Mouse (Mus musculus) kidney, embryonic 15.5 days (tissue): ENCODE measurements around the gene Zswim3. TPM values are rescaled to one million over a fixed set of nuclear protein-coding genes. Genes with fewer than 3 reads are reported as not detected.
"Not testable (repeated sequence)": the region's sequence is repeated elsewhere in the genome, so short reads cannot be mapped to it uniquely, and the experiment has no call there.

ENCODE experiments used
- ATAC-seq: fragments of 200-750 bp; cut with Nextera tagmentation; replicated peaks from 2 replicates; pipeline ENCODE4 v1.8.0; 2017; ENCODE audit warnings: moderate TSS enrichment; ENCODE audit not compliant: low FRiP score
- H3K27ac ChIP-seq: fragments of 300-500 bp; sonication (generic); 2 replicates; pipeline ENCODE4 v1.5.1; 2015; ENCODE audit warnings: mild to moderate bottlenecking, inconsistent platforms
- H3K27me3 ChIP-seq: fragments of 300-500 bp; sonication (generic); 2 replicates; pipeline ENCODE4 v1.6.1; 2015; ENCODE audit warnings: inconsistent platforms
- H3K36me3 ChIP-seq: fragments of 300-500 bp; sonication (generic); 2 replicates; pipeline ENCODE4 v1.6.1; 2015; ENCODE audit warnings: inconsistent platforms
- H3K4me1 ChIP-seq: fragments of 300-500 bp; sonication (generic); 2 replicates; pipeline ENCODE4 v1.6.1; 2015; ENCODE audit warnings: inconsistent platforms
- H3K4me2 ChIP-seq: fragments of 300-500 bp; sonication (generic); 2 replicates; pipeline ENCODE4 v1.6.1; 2015; ENCODE audit warnings: moderate library complexity, mild to moderate bottlenecking, inconsistent platforms
- H3K4me3 ChIP-seq: fragments of 300-500 bp; sonication (generic); replicated peaks from 2 replicates; pipeline ENCODE4 v1.5.1; 2015; ENCODE audit warnings: mild to moderate bottlenecking, inconsistent platforms
- H3K9ac ChIP-seq: fragments of 300-500 bp; sonication (generic); 2 replicates; pipeline ENCODE4 v1.6.1; 2015; ENCODE audit warnings: mild to moderate bottlenecking, inconsistent platforms
- H3K9me3 ChIP-seq: fragments of 300-500 bp; sonication (generic); replicated peaks from 2 replicates; pipeline ENCODE4 v1.6.1; 2016; ENCODE audit warnings: inconsistent platforms
- WGBS: fragments of 180-500 bp; shearing (Covaris S2); methylation state at CpG from one replicate; pipeline ENCODE4 v1.1.7; 2015; ENCODE audit warnings: mixed read lengths; 5-methylcytosine and 5-hydroxymethylcytosine counted together
- polyA plus RNA-seq: library from polyadenylated mRNA; unstranded; fragments of >200 nt; fragmentation: Nextera tagmentation; extraction: Ambion mirVana; gene quantifications from 2 replicates; pipeline ENCODE4 v1.2.1, GENCODE M21; 2015

Zswim3 gene
- polyA plus RNA-seq, 1 experiment from 2014 or later = 9.2 TPM

- Histone ChIP-seq H3K36me3 (peaks cover 90% of the 10 kb centered on the region), H3K9ac (no peak overlapping the region), H3K27me3 (no peaks in the 10 kb centered on the region), H3K27ac (no peak overlapping the region), H3K9me3 (no peaks in the 10 kb centered on the region), H3K4me2 (no peak overlapping the region), H3K4me1 (no peaks in the 10 kb centered on the region), H3K4me3 (no peak overlapping the region)
- peak; percentile 44; the same call in 1 of the 2 replicates for ATAC-seq
- 35% methylated on average over 5 of the region's 5 CpGs for WGBS
Observed at GRCm38 (mm10) chr2:164794293-164794692, 10.6 kb upstream of the Zswim3 start.

DNA sequence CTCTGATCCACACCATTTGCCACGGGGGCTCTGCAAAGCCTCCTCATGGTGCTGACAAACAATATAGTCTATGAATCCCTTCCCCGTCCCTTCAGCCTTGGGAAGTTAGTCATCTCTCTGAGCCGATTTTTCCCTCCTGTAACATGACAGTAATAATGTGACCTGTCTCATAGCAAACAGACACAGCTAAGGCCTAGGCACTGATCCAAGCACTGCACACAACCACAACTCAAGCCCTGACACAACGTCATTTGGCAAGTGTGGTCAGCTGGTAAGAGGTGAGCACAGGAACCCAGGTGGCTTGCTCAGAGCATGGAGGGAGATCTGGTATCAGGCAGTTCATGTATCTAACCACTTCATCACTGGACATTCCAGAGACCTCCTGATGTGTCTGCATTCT lies 9.0 kb upstream of the Zswim3 start:
- no peak overlapping the region for H3K4me2 ChIP-seq
- H3K27ac ChIP-seq = no peak overlapping the region
- no peak for ATAC-seq
- no peaks in the 10 kb centered on the region for H3K4me1 ChIP-seq
- H3K9me3 ChIP-seq = no peaks in the 10 kb centered on the region
- H3K27me3 ChIP-seq = no peaks in the 10 kb centered on the region
- H3K4me3 ChIP-seq = no peak overlapping the region
- 77% methylated on average over 4 of the region's 4 CpGs for WGBS
- H3K36me3 ChIP-seq = peaks cover 88% of the 10 kb centered on the region
- H3K9ac ChIP-seq = no peak overlapping the region

- H3K9me3 ChIP-seq, H3K4me2 ChIP-seq, H3K9ac ChIP-seq, H3K4me3 ChIP-seq, H3K27me3 ChIP-seq, ATAC-seq, H3K4me1 ChIP-seq, H3K27ac ChIP-seq: not testable (repeated sequence)
- peaks cover 82% of the 10 kb centered on the region for H3K36me3 ChIP-seq
- WGBS = 84% methylated on average over 6 of the region's 6 CpGs
Observed at GRCm38 (mm10) chr2:164798554-164798953, 6.3 kb upstream of the Zswim3 start.

GRCm38 (mm10) chr2:164800252-164801004 lies 4.5 kb upstream of the Zswim3 start:
- no peak overlapping the region for H3K9ac ChIP-seq
- H3K4me3 ChIP-seq = no peak overlapping the region
- H3K27me3 ChIP-seq = no peaks in the 10 kb centered on the region
- H3K36me3 ChIP-seq = peaks cover 70% of the 10 kb centered on the region
- peaks cover 20% of the 10 kb centered on the region for H3K4me1 ChIP-seq
- 85% methylated on average over 13 of the region's 13 CpGs for WGBS
- ATAC-seq = no peak
- H3K4me2 ChIP-seq = no peak overlapping the region
- no peak overlapping the region for H3K27ac ChIP-seq
- H3K9me3 ChIP-seq = no peaks in the 10 kb centered on the region

- ATAC-seq = no peak
- Histone ChIP-seq H3K4me1 (peaks cover 32% of the 10 kb centered on the region), H3K4me2 (peak overlapping the region; percentile 69), H3K9ac (peak overlapping the region; percentile 79), H3K4me3 (peak overlapping the region; percentile 93), H3K27me3 (no peaks in the 10 kb centered on the region), H3K27ac (no peak overlapping the region), H3K9me3 (no peaks in the 10 kb centered on the region), H3K36me3 (peaks cover 41% of the 10 kb centered on the region)
- WGBS = 87% methylated on average over 16 of the region's 16 CpGs
Observed at GRCm38 (mm10) chr2:164803201-164803920, 1.5 kb upstream of the Zswim3 start.

GRCm38 (mm10) chr2:164803921-164804313 lies 981 bp upstream of the Zswim3 start:
- Histone ChIP-seq H3K4me3 (peak overlapping the region; percentile 93), H3K27me3 (no peaks in the 10 kb centered on the region), H3K9me3 (no peaks in the 10 kb centered on the region), H3K36me3 (peaks cover 41% of the 10 kb centered on the region), H3K4me2 (peak overlapping the region; percentile 69), H3K4me1 (peaks cover 32% of the 10 kb centered on the region), H3K27ac (peak overlapping the region; percentile 91; the same call in 1 of the 2 replicates), H3K9ac (peak overlapping the region; percentile 79)
- WGBS = 55% methylated on average over 1 of the region's 1 CpGs
- no peak for ATAC-seq

DNA sequence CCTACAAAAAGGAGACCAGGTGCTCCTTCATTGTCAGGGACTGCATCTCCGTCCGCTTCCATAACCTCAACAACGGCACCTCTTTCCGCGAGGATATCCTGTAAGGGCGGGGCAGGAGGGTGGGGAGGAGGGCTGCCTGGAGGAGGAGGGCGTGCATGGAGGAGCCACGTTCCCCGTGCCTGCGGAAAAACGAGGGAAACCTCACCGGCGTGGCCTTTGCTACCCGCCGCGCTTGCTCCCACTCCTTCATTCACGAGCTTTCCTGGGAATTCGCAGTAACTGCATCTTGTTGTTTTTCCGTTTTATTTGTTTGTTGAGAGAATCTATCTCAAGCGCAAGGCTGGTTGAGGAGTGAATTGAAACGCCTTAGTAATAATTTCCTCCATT lies 427 bp downstream of the Zswim3 start:
- peaks cover 32% of the 10 kb centered on the region for H3K4me1 ChIP-seq
- peaks cover 31% of the 10 kb centered on the region for H3K36me3 ChIP-seq
- ATAC-seq = peak; percentile 73
- H3K4me3 ChIP-seq = peak overlapping the region; percentile 93
- peak overlapping the region; percentile 70 for H3K9ac ChIP-seq
- H3K27ac ChIP-seq = peak overlapping the region; percentile 91
- H3K9me3 ChIP-seq = no peaks in the 10 kb centered on the region
- H3K27me3 ChIP-seq = no peaks in the 10 kb centered on the region
- peak overlapping the region; percentile 89 for H3K4me2 ChIP-seq
- 1% methylated on average over 21 of the region's 21 CpGs for WGBS

DNA sequence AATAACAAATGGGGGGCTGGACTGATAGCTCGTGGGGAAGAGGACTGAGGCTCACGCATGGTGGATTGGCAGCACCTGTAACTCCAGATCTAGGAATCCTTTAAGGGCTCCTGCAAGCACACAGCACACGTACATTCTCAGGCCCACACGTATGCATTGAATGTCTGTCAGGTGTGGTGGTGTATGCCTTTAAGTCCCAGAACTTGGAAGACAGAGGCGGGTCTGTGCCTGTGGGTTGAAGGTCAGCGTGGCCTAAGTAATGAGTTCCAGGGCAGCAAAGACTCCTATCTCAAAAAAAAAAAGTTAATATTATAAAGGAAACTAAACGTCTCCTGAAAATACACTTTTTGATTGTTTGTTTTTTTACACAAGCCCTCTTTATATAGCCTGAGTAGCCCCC lies 1.7 kb downstream of the Zswim3 start:
- no peak overlapping the region for H3K27ac ChIP-seq
- ATAC-seq = no peak
- H3K9ac ChIP-seq = no peak overlapping the region
- H3K36me3 ChIP-seq = peaks cover 23% of the 10 kb centered on the region
- H3K4me1 ChIP-seq = peaks cover 32% of the 10 kb centered on the region
- H3K9me3 ChIP-seq = no peaks in the 10 kb centered on the region
- no peak overlapping the region for H3K4me2 ChIP-seq
- H3K27me3 ChIP-seq = no peaks in the 10 kb centered on the region
- 81% methylated on average over 7 of the region's 7 CpGs for WGBS
- H3K4me3 ChIP-seq = no peak overlapping the region

DNA sequence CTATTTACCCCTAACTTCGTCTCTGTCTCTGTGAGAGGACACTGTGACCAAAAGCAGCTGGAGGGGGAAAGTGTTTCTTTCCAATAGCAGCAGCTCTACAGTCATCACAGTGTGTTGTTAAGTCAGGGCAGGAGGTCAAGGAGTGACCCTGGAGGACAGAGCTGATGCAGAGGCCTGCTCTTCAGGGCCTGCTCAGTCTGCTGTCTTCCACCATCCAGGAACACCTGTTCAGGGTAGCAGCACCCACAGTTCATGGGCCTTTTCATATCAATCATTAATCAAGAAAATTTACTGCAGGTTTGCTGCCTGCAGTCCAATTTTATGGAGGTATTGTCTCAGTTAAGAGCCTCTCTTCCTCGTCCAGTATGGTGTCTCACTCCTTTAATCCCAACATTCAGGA lies 8.7 kb downstream of the Zswim3 start:
- H3K27ac ChIP-seq = no peak overlapping the region
- no peak for ATAC-seq
- H3K27me3 ChIP-seq = no peaks in the 10 kb centered on the region
- no peaks in the 10 kb centered on the region for H3K9me3 ChIP-seq
- peaks cover 7% of the 10 kb centered on the region for H3K4me1 ChIP-seq
- WGBS = 40% methylated on average over 2 of the region's 2 CpGs
- no peak overlapping the region for H3K4me2 ChIP-seq
- H3K4me3 ChIP-seq = no peak overlapping the region
- no peak overlapping the region for H3K9ac ChIP-seq
- H3K36me3 ChIP-seq = peaks cover 13% of the 10 kb centered on the region; the same call in 1 of the 2 replicates

- 87% methylated on average over 5 of the region's 5 CpGs for WGBS
- H3K36me3 ChIP-seq = peaks cover 11% of the 10 kb centered on the region; the same call in 1 of the 2 replicates
- no peak for ATAC-seq
Observed at GRCm38 (mm10) chr2:164815348-164815747, 10.4 kb downstream of the Zswim3 start.

DNA sequence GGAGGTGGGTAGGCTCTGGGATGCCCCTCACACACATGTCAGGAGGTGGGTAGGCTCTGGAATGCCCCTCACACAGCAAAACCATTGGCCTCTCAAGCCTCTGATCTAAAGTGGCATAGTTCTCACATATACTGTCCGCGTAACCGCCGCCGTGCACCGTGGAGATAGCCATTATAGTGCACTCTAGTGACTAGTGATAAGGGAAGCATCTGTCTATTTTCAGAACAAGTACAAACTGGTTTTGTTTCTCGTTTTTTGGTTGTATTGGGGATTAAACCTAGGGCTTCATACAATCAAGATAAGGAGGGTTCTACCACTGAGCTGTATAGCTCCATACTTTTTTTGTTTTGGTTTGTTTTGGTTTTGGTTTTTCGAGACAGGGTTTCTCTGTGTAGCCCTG lies 10.9 kb downstream of the Zswim3 start:
- no peaks in the 10 kb centered on the region for H3K27me3 ChIP-seq
- peaks cover 11% of the 10 kb centered on the region for H3K36me3 ChIP-seq
- 91% methylated on average over 8 of the region's 8 CpGs for WGBS
- H3K9ac ChIP-seq = no peak overlapping the region
- no peak overlapping the region for H3K4me2 ChIP-seq
- peaks cover 7% of the 10 kb centered on the region for H3K4me1 ChIP-seq
- H3K27ac ChIP-seq = no peak overlapping the region
- no peak for ATAC-seq
- no peaks in the 10 kb centered on the region for H3K9me3 ChIP-seq
- no peak overlapping the region for H3K4me3 ChIP-seq

More at GRCm38 (mm10) chr2:164815348-164815747, 10.4 kb downstream of the Zswim3 start:
- Histone ChIP-seq H3K4me1 (peaks cover 7% of the 10 kb centered on the region), H3K27me3 (no peaks in the 10 kb centered on the region), H3K9ac (no peak overlapping the region), H3K4me2 (no peak overlapping the region), H3K9me3 (no peaks in the 10 kb centered on the region), H3K27ac (no peak overlapping the region), H3K4me3 (no peak overlapping the region)

GRCm38 (mm10) chr2:164817206-164817605 lies 12.3 kb downstream of the Zswim3 start:
- no peaks in the 10 kb centered on the region for H3K27me3 ChIP-seq
- ATAC-seq = no peak
- no peaks in the 10 kb centered on the region for H3K9me3 ChIP-seq
- H3K4me2 ChIP-seq = no peak overlapping the region
- WGBS = 83% methylated on average over 6 of the region's 6 CpGs
- no peak overlapping the region for H3K9ac ChIP-seq
- no peak overlapping the region for H3K27ac ChIP-seq
- H3K36me3 ChIP-seq = peaks cover 21% of the 10 kb centered on the region
- no peak overlapping the region for H3K4me3 ChIP-seq
- H3K4me1 ChIP-seq = peaks cover 9% of the 10 kb centered on the region
